Mouse (Mus musculus): ENCODE measurements around the gene Nos2. TPM values are rescaled to one million over a fixed set of nuclear protein-coding genes. Genes with fewer than 3 reads are reported as not detected.

Nos2 gene
- polyA plus RNA-seq, 2 experiments = 0.02 TPM; not detected in 1

DNA sequence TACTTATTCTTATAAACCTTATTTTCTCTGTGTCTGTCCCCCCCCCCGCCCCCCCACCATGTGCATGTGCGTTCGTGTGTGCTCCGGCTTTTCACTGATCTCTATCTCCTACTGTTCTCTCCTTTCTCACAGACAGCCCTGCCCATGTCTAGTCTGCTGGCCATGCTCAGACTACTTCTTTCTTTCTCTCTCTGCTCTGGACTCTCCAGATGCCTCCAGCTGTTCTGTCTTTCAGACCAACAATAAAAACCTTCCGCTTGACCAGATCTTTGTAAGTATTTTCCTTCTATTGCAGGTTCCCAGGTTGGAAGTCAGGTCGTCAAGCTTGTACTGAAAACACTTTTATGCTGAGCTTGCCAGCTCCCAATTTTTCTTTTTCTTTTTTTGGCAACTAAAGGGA, 78.5 kb downstream of the Nos2 start:
- 37% methylated on average over 6 of the region's 6 CpGs for WGBS (ENCODE audit: insufficient replicate concordance)
- no peak for TF ChIP-seq EP300 (IDR thresholded peaks at IDR 0.05; ENCODE audit: low read depth)
- TF ChIP-seq CTCF (IDR thresholded peaks at IDR 0.05; ENCODE audit: low read depth) = no peak
- H3K4me2 ChIP-seq (ENCODE audit: low read depth) = no peak overlapping the region
- H3K9me3 ChIP-seq (ENCODE audit: control insufficient read depth, low read length) = no peaks in the 10 kb centered on the region
- H3K27me3 ChIP-seq (ENCODE audit: control insufficient read depth, insufficient read depth, low read length) = no peaks in the 10 kb centered on the region
- H3K4me3 ChIP-seq (ENCODE audit: insufficient read depth in 1 of 2, low read depth in 2 of 2, low read length in 2 of 2) = no peak overlapping the region
- H3K4me1 ChIP-seq (replicated peaks; ENCODE audit: control insufficient read depth in 2 of 2, insufficient read depth in 2 of 2, low read length in 1 of 2) = peaks cover 7 to 19% of the 10 kb centered on the region in 2 experiments
- no peak for DNase-seq (ENCODE audit: low read depth in 3 of 3, low spot score in 3 of 3)
- ATAC-seq (ENCODE audit: insufficient read depth) = no peak
- no peak overlapping the region for H3K27ac ChIP-seq
- no peak overlapping the region for H3K9ac ChIP-seq (replicated peaks)
- no peaks in the 10 kb centered on the region for H3K36me3 ChIP-seq (replicated peaks; ENCODE audit: control insufficient read depth, insufficient read depth, low read depth)

DNA sequence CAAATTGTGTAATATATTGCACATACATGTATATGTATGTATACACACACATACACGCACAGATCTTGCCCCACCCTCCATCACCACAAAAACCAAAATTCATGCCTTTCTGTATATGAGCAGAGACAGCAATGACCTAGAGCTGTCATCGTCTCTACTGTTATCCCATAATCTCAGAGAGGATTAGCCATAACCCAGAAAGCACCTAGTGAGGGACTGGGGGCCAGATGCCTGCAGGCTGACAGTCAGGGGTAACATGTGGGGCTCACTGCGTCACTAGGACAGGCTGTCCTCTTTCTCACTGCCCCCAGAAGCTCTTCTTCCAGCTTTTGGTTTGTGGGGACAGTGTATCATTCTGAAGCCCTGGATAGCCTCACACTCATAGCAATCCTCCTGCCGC, 81.3 kb downstream of the Nos2 start:
- Histone ChIP-seq H3K36me3 (replicated peaks; ENCODE audit: control insufficient read depth, insufficient read depth, low read depth) (no peaks in the 10 kb centered on the region), H3K9me3 (ENCODE audit: control insufficient read depth, low read length) (no peaks in the 10 kb centered on the region), H3K27me3 (ENCODE audit: control insufficient read depth, insufficient read depth, low read length) (no peaks in the 10 kb centered on the region), H3K4me2 (ENCODE audit: low read depth) (no peak overlapping the region), H3K4me3 (ENCODE audit: insufficient read depth in 1 of 2, low read depth in 2 of 2, low read length in 2 of 2) (no peak overlapping the region), H3K27ac (no peak overlapping the region), H3K4me1 (replicated peaks; ENCODE audit: control insufficient read depth in 2 of 2, insufficient read depth in 2 of 2, low read length in 1 of 2) (peaks cover 11 to 34% of the 10 kb centered on the region in 2 experiments), H3K9ac (replicated peaks) (no peak overlapping the region)
- DNase-seq (ENCODE audit: low read depth in 3 of 3, low spot score in 3 of 3) (no peak), ATAC-seq (ENCODE audit: insufficient read depth) (no peak)
- no peak for TF ChIP-seq CTCF (IDR thresholded peaks at IDR 0.05; ENCODE audit: low read depth)
- TF ChIP-seq EP300 (IDR thresholded peaks at IDR 0.05; ENCODE audit: low read depth) = no peak
- WGBS (ENCODE audit: insufficient replicate concordance) = 61% methylated on average over 4 of the region's 4 CpGs

DNA sequence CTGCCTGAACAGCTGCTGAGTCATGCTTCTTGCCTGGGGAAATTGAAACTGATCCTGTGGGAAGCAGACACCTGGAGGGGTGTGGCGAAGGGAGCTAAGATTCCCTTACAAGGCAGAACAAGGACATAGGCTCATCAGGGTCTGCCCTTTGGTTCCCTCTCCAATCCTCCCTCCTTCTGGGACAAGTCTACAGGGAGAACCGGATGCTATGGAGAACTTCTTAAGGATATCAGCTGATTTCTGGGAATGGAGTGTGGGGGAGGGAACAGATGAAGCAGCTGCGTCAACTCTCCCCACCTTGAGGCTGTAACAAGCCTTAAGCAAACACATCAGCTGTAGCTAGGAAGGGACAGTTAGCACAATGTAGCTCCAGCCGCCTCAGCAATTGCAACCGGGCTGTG, 82.0 kb downstream of the Nos2 start:
- no peak for TF ChIP-seq EP300 (IDR thresholded peaks at IDR 0.05; ENCODE audit: low read depth)
- TF ChIP-seq CTCF (IDR thresholded peaks at IDR 0.05; ENCODE audit: low read depth) = no peak
- Histone ChIP-seq H3K4me2 (ENCODE audit: low read depth) (no peak overlapping the region), H3K9ac (replicated peaks) (no peak overlapping the region), H3K27ac (no peak overlapping the region), H3K4me1 (replicated peaks; ENCODE audit: control insufficient read depth in 2 of 2, insufficient read depth in 2 of 2, low read length in 1 of 2) (peaks cover 11 to 34% of the 10 kb centered on the region in 2 experiments), H3K36me3 (replicated peaks; ENCODE audit: control insufficient read depth, insufficient read depth, low read depth) (no peaks in the 10 kb centered on the region), H3K9me3 (ENCODE audit: control insufficient read depth, low read length) (no peaks in the 10 kb centered on the region), H3K4me3 (ENCODE audit: insufficient read depth in 1 of 2, low read depth in 2 of 2, low read length in 2 of 2) (no peak overlapping the region), H3K27me3 (ENCODE audit: control insufficient read depth, insufficient read depth, low read length) (no peaks in the 10 kb centered on the region)
- DNase-seq (ENCODE audit: low read depth in 3 of 3, low spot score in 3 of 3) (no peak), ATAC-seq (ENCODE audit: insufficient read depth) (no peak)
- 31% methylated on average over 5 of the region's 5 CpGs for WGBS (ENCODE audit: insufficient replicate concordance)

DNA sequence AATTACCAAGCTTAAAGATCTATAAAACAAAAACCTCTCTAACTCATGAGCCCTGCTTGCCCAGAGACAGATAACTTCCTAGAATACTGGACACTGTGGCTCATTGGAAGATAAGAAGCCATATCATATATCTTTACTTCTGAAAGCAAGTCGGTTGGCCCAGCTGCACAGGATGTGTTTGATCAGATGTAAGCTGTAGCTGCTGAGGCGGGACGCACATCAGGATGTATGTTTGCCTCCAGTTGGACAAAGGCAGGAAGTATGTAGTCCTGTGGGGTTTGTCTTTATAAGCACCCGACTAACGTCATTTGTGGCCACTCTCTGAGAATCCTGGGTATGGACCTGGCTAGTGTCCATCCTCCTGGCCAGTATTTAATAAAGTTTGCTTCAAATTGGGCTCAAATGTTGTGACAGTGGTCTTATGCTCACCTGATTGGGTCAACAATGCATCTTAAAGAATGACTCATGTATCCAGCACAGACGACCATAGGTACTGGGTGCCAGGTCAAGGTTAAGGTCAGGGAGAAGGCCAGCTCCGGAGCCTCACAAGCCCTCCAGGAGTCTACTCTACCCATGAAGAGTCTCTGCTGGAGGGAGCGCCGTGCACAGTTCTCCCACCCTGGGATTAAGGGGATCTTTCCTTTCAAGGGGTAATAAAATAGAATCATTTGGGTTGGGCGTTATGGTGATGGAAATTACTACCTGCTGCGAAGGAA, 82.6 kb downstream of the Nos2 start:
- no peak overlapping the region for H3K9ac ChIP-seq (replicated peaks)
- H3K4me3 ChIP-seq (ENCODE audit: insufficient read depth in 1 of 2, low read depth in 2 of 2, low read length in 2 of 2) = no peak overlapping the region
- DNase-seq (ENCODE audit: low read depth in 3 of 3, low spot score in 3 of 3) (no peak), ATAC-seq (ENCODE audit: insufficient read depth) (peak; percentile 55; the same call in 1 of the 2 replicates)
- H3K36me3 ChIP-seq (replicated peaks; ENCODE audit: control insufficient read depth, insufficient read depth, low read depth) = no peaks in the 10 kb centered on the region
- WGBS (ENCODE audit: insufficient replicate concordance) = 29% methylated on average over 11 of the region's 11 CpGs
- H3K9me3 ChIP-seq (ENCODE audit: control insufficient read depth, low read length) = no peaks in the 10 kb centered on the region
- 0 out of 2 replicates have a peak overlapping the region, but pooled peaks have one; percentile 1 for H3K4me2 ChIP-seq (ENCODE audit: low read depth)
- H3K27me3 ChIP-seq (ENCODE audit: control insufficient read depth, insufficient read depth, low read length) = no peaks in the 10 kb centered on the region
- no peak overlapping the region for H3K27ac ChIP-seq
- TF ChIP-seq EP300 (IDR thresholded peaks at IDR 0.05; ENCODE audit: low read depth) = peak; percentile 53; the same call in 1 of the 2 replicates
- TF ChIP-seq CTCF (IDR thresholded peaks at IDR 0.05; ENCODE audit: low read depth) = no peak
- peaks cover 11 to 39% of the 10 kb centered on the region in 2 experiments for H3K4me1 ChIP-seq (replicated peaks; ENCODE audit: control insufficient read depth in 2 of 2, insufficient read depth in 2 of 2, low read length in 1 of 2)

DNA sequence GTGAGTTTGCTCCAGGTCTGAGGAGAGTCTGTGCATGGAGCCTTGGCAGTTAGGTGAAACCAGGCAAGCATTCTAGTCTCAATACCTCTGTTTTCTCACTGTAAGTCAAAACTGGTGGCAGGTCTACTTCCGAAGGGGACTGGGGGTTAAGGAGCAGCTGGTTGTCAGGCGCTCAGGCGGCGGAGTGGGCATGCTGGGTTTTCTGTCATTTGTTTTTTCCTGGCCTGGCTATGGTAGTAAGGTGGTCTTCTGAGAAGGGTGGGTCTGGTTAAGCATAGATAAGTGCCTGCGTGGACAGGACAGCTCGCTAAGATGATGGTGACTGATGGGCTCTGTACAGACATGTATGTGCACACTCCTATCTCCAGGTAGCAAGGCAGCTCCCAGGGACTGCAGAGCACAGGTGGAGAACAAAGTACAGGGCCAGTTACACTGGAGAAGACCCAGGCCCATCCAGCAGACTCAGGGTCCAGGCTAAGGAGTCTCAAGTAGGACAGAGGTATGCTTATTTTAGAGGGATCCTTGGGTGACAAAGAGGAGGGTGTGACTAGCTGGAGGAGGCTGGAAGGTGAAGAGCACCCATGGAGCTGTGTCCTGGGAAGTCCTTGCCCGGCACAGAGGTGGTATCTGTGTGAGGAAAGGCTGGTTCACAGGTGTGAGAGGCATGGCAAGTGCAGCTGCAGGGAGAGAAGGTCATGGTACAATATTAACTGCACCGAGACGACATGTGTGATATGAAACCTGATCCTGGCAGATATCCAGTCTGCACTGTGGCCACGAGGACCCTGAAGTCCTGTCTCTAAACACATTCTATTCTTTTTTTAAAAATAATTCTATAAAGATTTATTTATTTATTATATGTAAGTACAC, 83.4 kb downstream of the Nos2 start:
- 38% methylated on average over 10 of the region's 10 CpGs for WGBS (ENCODE audit: insufficient replicate concordance)
- no peak for TF ChIP-seq EP300 (IDR thresholded peaks at IDR 0.05; ENCODE audit: low read depth)
- TF ChIP-seq CTCF (IDR thresholded peaks at IDR 0.05; ENCODE audit: low read depth) = no peak
- ATAC-seq (ENCODE audit: insufficient read depth) (no peak), DNase-seq (ENCODE audit: low read depth in 3 of 3, low spot score in 3 of 3) (no peak)
- H3K4me1 ChIP-seq (replicated peaks; ENCODE audit: control insufficient read depth in 2 of 2, insufficient read depth in 2 of 2, low read length in 1 of 2) = peaks cover 11 to 45% of the 10 kb centered on the region in 2 experiments
- no peaks in the 10 kb centered on the region for H3K9me3 ChIP-seq (ENCODE audit: control insufficient read depth, low read length)
- H3K9ac ChIP-seq (replicated peaks) = no peak overlapping the region
- no peaks in the 10 kb centered on the region for H3K27me3 ChIP-seq (ENCODE audit: control insufficient read depth, insufficient read depth, low read length)
- no peak overlapping the region for H3K4me3 ChIP-seq (ENCODE audit: insufficient read depth in 1 of 2, low read depth in 2 of 2, low read length in 2 of 2)
- no peaks in the 10 kb centered on the region for H3K36me3 ChIP-seq (replicated peaks; ENCODE audit: control insufficient read depth, insufficient read depth, low read depth)
- H3K4me2 ChIP-seq (ENCODE audit: low read depth) = no peak overlapping the region
- H3K27ac ChIP-seq = no peak overlapping the region

All from liver, embryonic 14.5 days (tissue).